Comparison of ENCODE assay signal across 21 mouse cellular contexts in the genomic region with DNA sequence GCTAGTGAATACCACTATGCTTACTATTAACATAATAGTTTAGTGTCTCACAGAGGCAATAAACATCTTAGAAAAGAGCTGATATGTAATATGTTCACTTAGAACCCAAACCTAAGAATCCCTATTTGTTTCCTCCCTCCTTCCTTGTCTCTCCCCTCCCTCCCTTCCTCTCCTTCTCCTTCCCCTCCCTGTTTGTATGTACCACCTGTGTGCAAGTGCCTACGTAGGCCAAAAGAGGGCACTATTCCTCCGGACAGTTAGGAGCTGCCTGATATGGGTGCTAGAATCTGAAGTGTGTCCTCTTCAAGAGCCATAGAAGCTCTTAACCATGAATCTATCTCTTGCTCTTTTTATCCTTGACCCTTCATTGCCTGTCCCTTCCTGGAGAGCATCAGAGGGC.
"Had no signal": no experiment of that assay in that cellular context is flagged by ENCODE, and none has a peak within 500 bp of the region (broad histone marks: within the 10 kb centered on the region; RNA-seq: fewer than 3 reads in every experiment).

No protein-coding gene starts in this region.

- H3K27me3 ChIP-seq: limb, embryonic 13.5 days; liver, embryonic 13.5 days; midbrain, embryonic 12.5 days; neural tube, embryonic 13.5 days; stomach, embryonic 15.5 days had no signal

- H3K9me3 ChIP-seq: limb, embryonic 10.5 days; limb, embryonic 13.5 days; liver, embryonic 13.5 days; midbrain, embryonic 12.5 days; neural tube, embryonic 13.5 days; stomach, embryonic 15.5 days had no signal

- H3K4me1 ChIP-seq: limb, embryonic 10.5 days; limb, embryonic 13.5 days; liver, embryonic 13.5 days; midbrain, embryonic 12.5 days; neural tube, embryonic 13.5 days; stomach, embryonic 15.5 days had no signal

- DNase-seq: kidney, adult 18-20 months; kidney, adult 9 months; kidney, postnatal 14 days; kidney, postnatal 4 days; liver, embryonic 13.5 days; liver, postnatal 0 days; lung, embryonic 14.5 days; lung, postnatal 36 days; retina, postnatal 1 day; right cerebral cortex, postnatal 25 days; spleen, adult 18-20 months; thymus, adult 18-20 months; thymus, postnatal 36 days had no signal

- H3K27ac ChIP-seq: limb, embryonic 10.5 days; limb, embryonic 13.5 days; liver, embryonic 13.5 days; midbrain, embryonic 12.5 days; neural tube, embryonic 13.5 days; stomach, embryonic 15.5 days had no signal

- H3K4me2 ChIP-seq: limb, embryonic 13.5 days; liver, embryonic 13.5 days; lung, embryonic 14.5 days; midbrain, embryonic 12.5 days; neural tube, embryonic 13.5 days; stomach, embryonic 15.5 days had no signal

- H3K36me3 ChIP-seq: limb, embryonic 10.5 days; liver, embryonic 13.5 days; midbrain, embryonic 12.5 days; neural tube, embryonic 13.5 days; stomach, embryonic 15.5 days had no signal

- H3K4me3 ChIP-seq: limb, embryonic 10.5 days; limb, embryonic 13.5 days; liver, embryonic 13.5 days; midbrain, embryonic 12.5 days; myocyte; neural tube, embryonic 13.5 days; stomach, embryonic 15.5 days had no signal

- ATAC-seq: liver, postnatal 0 days; lung, postnatal 0 days; midbrain, embryonic 16.5 days had no signal

- H3K9ac ChIP-seq: limb, embryonic 13.5 days; liver, embryonic 13.5 days; liver, postnatal 0 days; lung, embryonic 14.5 days; midbrain, embryonic 12.5 days; neural tube, embryonic 13.5 days; stomach, embryonic 15.5 days had no signal
